Mouse (Mus musculus) ES-E14 (cell line): Measurements from ENCODE around the gene Yars. TPM values are rescaled to one million over a fixed set of nuclear protein-coding genes. Genes with fewer than 3 reads are reported as not detected.
A peak's percentile ranks its signal among the peaks of the same experiment; 100 is the strongest.

Experiments used
- DNase-seq: peaks from one replicate; pipeline ENCODE4 v3.0.0-alpha.2; 2013; ENCODE audit warnings: low read depth, low spot score
- H3K27ac ChIP-seq: 2 replicates; pipeline ENCODE4 v1.5.1; 2012; ENCODE audit warnings: low read depth, mild to moderate bottlenecking, low read length, moderate library complexity, mixed read lengths; ENCODE audit not compliant: poor library complexity, insufficient read depth, severe bottlenecking
- H3K36me3 ChIP-seq: 2 replicates; pipeline ENCODE4 v1.6.1; 2012; ENCODE audit warnings: mild to moderate bottlenecking, low read length, moderate library complexity, mixed read lengths; ENCODE audit not compliant: control insufficient read depth, poor library complexity, insufficient read depth, severe bottlenecking
- H3K4me1 ChIP-seq, 2 experiments: fragments of 150-350 bp in 1 of 2; sonication (generic) in 1 of 2; 2 replicates each; pipeline ENCODE4 v1.6.1; 2012; ENCODE audit warnings: low read length in 2 of 2, mild to moderate bottlenecking in 1 of 2, mixed read lengths in 1 of 2; ENCODE audit not compliant: control insufficient read depth in 2 of 2, insufficient read depth in 2 of 2, poor library complexity in 1 of 2
- H3K4me3 ChIP-seq, 2 experiments: fragments of 150-350 bp in 1 of 2; sonication (generic) in 1 of 2; 2 replicates each; pipeline ENCODE4 v1.5.1; 2012; ENCODE audit warnings: low read length in 2 of 2, low read depth in 1 of 2, mild to moderate bottlenecking in 1 of 2, mixed read lengths in 1 of 2; ENCODE audit not compliant: insufficient read depth in 1 of 2, poor library complexity in 1 of 2, severe bottlenecking in 1 of 2
- H3K9ac ChIP-seq: 2 replicates; pipeline ENCODE4 v1.6.1; 2012; ENCODE audit warnings: low read depth, mild to moderate bottlenecking, low read length, mixed read lengths; ENCODE audit not compliant: poor library complexity, insufficient read depth, severe bottlenecking
- H3K9me3 ChIP-seq: fragments of 150-350 bp; sonication (generic); 2 replicates; pipeline ENCODE4 v1.6.1; 2012; ENCODE audit warnings: low read depth, mild to moderate bottlenecking, low read length; ENCODE audit not compliant: control insufficient read depth, insufficient read depth
- CHD2 ChIP-seq: IDR thresholded peaks from 2 replicates; pipeline ENCODE4 v1.6.1; 2014; ENCODE audit warnings: mild to moderate bottlenecking, low read depth, low read length, inconsistent platforms
- HCFC1 ChIP-seq: IDR thresholded peaks from 2 replicates; pipeline ENCODE4 v1.6.1; 2012; ENCODE audit warnings: low read length, inconsistent platforms, borderline replicate concordance; ENCODE audit not compliant: insufficient read depth
- MAFK ChIP-seq: IDR thresholded peaks from 2 replicates; pipeline ENCODE4 v1.6.1; 2014; ENCODE audit warnings: mild to moderate bottlenecking, low read depth, low read length, inconsistent platforms; ENCODE audit not compliant: insufficient read depth
- ZC3H11A ChIP-seq: IDR thresholded peaks from 2 replicates; pipeline ENCODE4 v1.6.1; 2012; ENCODE audit warnings: low read depth, mild to moderate bottlenecking, inconsistent platforms, low read length, borderline replicate concordance
- ZNF384 ChIP-seq: IDR thresholded peaks from 2 replicates; pipeline ENCODE4 v1.6.1; 2012; ENCODE audit warnings: low read depth, low read length, inconsistent platforms
- in situ Hi-C, 2 experiments: fragments of 600-800 bp; cut with MboI; formaldehyde crosslinking; loops; one replicate each; pipeline ENCODE4 v1.15.1; 2025; ENCODE audit warnings: low sequenced_read_pairs in 2 of 2, inconsistent platforms in 1 of 2; ENCODE audit not compliant: unreplicated experiment in 2 of 2
- total RNA-seq: library from RNA; depleted of rRNA; stranded (reverse); fragments of 300-350 nt; gene quantifications from 2 replicates; pipeline ENCODE4 v1.2.3, GENCODE M21; 2012

The Yars gene
- total RNA-seq, 1 experiment: 125 TPM

- in situ Hi-C loops: no loop called here
- Histone ChIP-seq H3K9me3 (no peaks in the 10 kb centered on the region), H3K36me3 (peaks cover 6% of the 10 kb centered on the region; the same call in 1 of the 2 replicates), H3K9ac (no peak overlapping the region), H3K4me3 (peak overlapping the region; percentile 84 to 86), H3K27ac (peak overlapping the region; percentile 82; the same call in 1 of the 2 replicates), H3K4me1 (peaks cover 4 to 6% of the 10 kb centered on the region in 2 experiments; a peak in 3 of 4 replicates)
- no peak for DNase-seq
- TF ChIP-seq ZC3H11A: no peak
- no peak for TF ChIP-seq HCFC1
- no peak for TF ChIP-seq CHD2
- no peak for TF ChIP-seq MAFK
- no peak for TF ChIP-seq ZNF384
Observed at GRCm38 (mm10) chr4:129188041-129188659, 1.4 kb upstream of the Yars start.

- DNase-seq: peak; percentile 43
- Histone ChIP-seq H3K27ac (peak overlapping the region; percentile 82), H3K9ac (peak overlapping the region; percentile 74), H3K9me3 (no peaks in the 10 kb centered on the region), H3K36me3 (peaks cover 8% of the 10 kb centered on the region; the same call in 1 of the 2 replicates), H3K4me3 (peak overlapping the region; percentile 84 to 86), H3K4me1 (peaks cover 5 to 12% of the 10 kb centered on the region in 2 experiments; a peak in 3 of 4 replicates)
- TF ChIP-seq CHD2: no peak
- TF ChIP-seq ZC3H11A: no peak
- no peak for TF ChIP-seq HCFC1
- no peak for TF ChIP-seq MAFK
- no peak for TF ChIP-seq ZNF384
- in situ Hi-C loops: no loop called here
Observed at GRCm38 (mm10) chr4:129188803-129189541, 588 bp upstream of the Yars start.

GRCm38 (mm10) chr4:129190538-129190937 lies 978 bp downstream of the Yars start:
- DNase-seq: no peak

GRCm38 (mm10) chr4:129191691-129192090 lies 2.1 kb downstream of the Yars start:
- Histone ChIP-seq H3K4me3 (peak overlapping the region; percentile 11 to 86), H3K27ac (no peak overlapping the region), H3K4me1 (peaks cover 7 to 12% of the 10 kb centered on the region in 2 experiments; a peak in 3 of 4 replicates), H3K36me3 (peaks cover 17% of the 10 kb centered on the region), H3K9me3 (no peaks in the 10 kb centered on the region), H3K9ac (peak overlapping the region; percentile 44; the same call in 1 of the 2 replicates)
- no peak for TF ChIP-seq HCFC1
- no peak for TF ChIP-seq ZNF384
- no peak for TF ChIP-seq CHD2
- TF ChIP-seq MAFK: no peak
- TF ChIP-seq ZC3H11A: no peak
- DNase-seq: no peak
- in situ Hi-C loops: no loop called here

More at GRCm38 (mm10) chr4:129190538-129190937, 978 bp downstream of the Yars start:
- in situ Hi-C loops: no loop called here
- Histone ChIP-seq H3K9me3 (no peaks in the 10 kb centered on the region), H3K4me3 (peak overlapping the region; percentile 86 to 97), H3K4me1 (peaks cover 7 to 12% of the 10 kb centered on the region in 2 experiments; a peak in 3 of 4 replicates), H3K9ac (peak overlapping the region; percentile 97), H3K36me3 (peaks cover 13% of the 10 kb centered on the region; the same call in 1 of the 2 replicates), H3K27ac (peak overlapping the region; percentile 1; the same call in 1 of the 2 replicates)
- TF ChIP-seq CHD2: no peak
- no peak for TF ChIP-seq ZNF384
- TF ChIP-seq ZC3H11A: no peak
- TF ChIP-seq HCFC1: no peak
- TF ChIP-seq MAFK: no peak
